Comparison of ENCODE assay signal across 8 mouse cellular contexts in genomic region chr2:180025135-180025860, GRCm38 (mm10). TPM values are rescaled to one million over a fixed set of nuclear protein-coding genes. Genes with fewer than 3 reads are reported as not detected.
A peak's percentile ranks its signal among the peaks of the same experiment; 100 is the strongest.
DNase-seq lines count a peak whose midpoint lies in the region; ATAC-seq and TF ChIP-seq lines count a peak whose summit lies in the region.

No protein-coding gene starts in this region.

- H3K79me2 ChIP-seq in C2C12 (ENCODE audit: control insufficient read depth, insufficient read depth), result peaks cover 54% of the 10 kb centered on the region

- DNase-seq in 3T3-L1 (ENCODE audit: low read depth, low spot score), result peak; percentile 43
- peak; percentile 54 for DNase-seq in gastrocnemius, postnatal 14 days
- DNase-seq in lung, postnatal 0 days (ENCODE audit: low spot score), result peak; percentile 51
- DNase-seq in right cerebral cortex, postnatal 14 days, result peak; percentile 50

- H3K36me3 ChIP-seq in C2C12 (ENCODE audit: control insufficient read depth, insufficient read depth), result peaks cover 29% of the 10 kb centered on the region
- peaks cover 29% of the 10 kb centered on the region for H3K36me3 ChIP-seq in kidney, embryonic 15.5 days
- peaks cover 14% of the 10 kb centered on the region; the same call in 1 of the 2 replicates for H3K36me3 ChIP-seq in lung, postnatal 0 days (ENCODE audit: insufficient read depth, low read length)

- peaks cover 18% of the 10 kb centered on the region for H3K27me3 ChIP-seq in C2C12 (ENCODE audit: control insufficient read depth, insufficient read depth, insufficient read length)
- H3K27me3 ChIP-seq in kidney, embryonic 15.5 days, result peaks cover 31% of the 10 kb centered on the region
- peaks cover 3% of the 10 kb centered on the region; the same call in 1 of the 2 replicates for H3K27me3 ChIP-seq in lung, postnatal 0 days (replicated peaks; ENCODE audit: insufficient read depth, low read length)

- H3K79me3 ChIP-seq in C2C12 (ENCODE audit: low read depth), result peaks cover 36% of the 10 kb centered on the region

- H3K27ac ChIP-seq in brown adipose tissue, adult 24 weeks (replicated peaks; ENCODE audit: low read depth, low read length), result peak overlapping the region; percentile 33; the same call in 1 of the 2 replicates
- H3K27ac ChIP-seq in kidney, embryonic 15.5 days, result peak overlapping the region; percentile 91
- peak overlapping the region; percentile 91 for H3K27ac ChIP-seq in lung, postnatal 0 days (ENCODE audit: low read length)

- H3K4me1 ChIP-seq in brown adipose tissue, adult 24 weeks (ENCODE audit: control insufficient read depth, insufficient read depth, insufficient read length, low read length), result peaks cover 6% of the 10 kb centered on the region
- peaks cover 34% of the 10 kb centered on the region for H3K4me1 ChIP-seq in kidney, embryonic 15.5 days
- peaks cover 24% of the 10 kb centered on the region; the same call in 1 of the 2 replicates for H3K4me1 ChIP-seq in lung, postnatal 0 days (ENCODE audit: insufficient read depth, low read depth, low read length)

- no peak for TF ChIP-seq CTCF in C2C12 (IDR thresholded peaks at IDR 0.05; ENCODE audit: control insufficient read depth, insufficient read depth, insufficient read length)
- TF ChIP-seq CTCF in lung, postnatal 0 days (IDR thresholded peaks at IDR 0.05), result no peak

- H3ac ChIP-seq in C2C12 (ENCODE audit: control insufficient read depth, insufficient read length, low read depth), result peak overlapping the region; percentile 78

- peak; percentile 15 for ATAC-seq in kidney, embryonic 15.5 days (replicated peaks; ENCODE audit: low FRiP score)
- peak; percentile 3 for ATAC-seq in lung, postnatal 0 days
- ATAC-seq in megakaryocyte progenitor cell, adult 5-6 weeks (replicated peaks; ENCODE audit: poor library complexity), result no peak; the same call in 1 of the 2 replicates

- H3K4me2 ChIP-seq in kidney, embryonic 15.5 days, result peak overlapping the region; percentile 96
- peak overlapping the region; percentile 99 for H3K4me2 ChIP-seq in lung, postnatal 0 days (replicated peaks; ENCODE audit: low read depth, low read length)

- peak overlapping the region; percentile 79 for H3K9ac ChIP-seq in kidney, embryonic 15.5 days
- H3K9ac ChIP-seq in lung, postnatal 0 days (replicated peaks; ENCODE audit: low read depth), result peak overlapping the region; percentile 81

- no peak for TF ChIP-seq EP300 in lung, postnatal 0 days (IDR thresholded peaks at IDR 0.05)

- intact Hi-C loops in gastrocnemius, postnatal 14 days (cut with DNase I; ENCODE audit: low total_unique reads), result no loop called here

- under 1% methylated on average over 81 of the region's 84 CpGs for WGBS in kidney, embryonic 15.5 days
- under 1% methylated on average over 67 of the region's 84 CpGs for WGBS in lung, postnatal 0 days

- H3K9me3 ChIP-seq in kidney, embryonic 15.5 days (replicated peaks), result no peaks in the 10 kb centered on the region
- no peaks in the 10 kb centered on the region for H3K9me3 ChIP-seq in lung, postnatal 0 days (ENCODE audit: low read length)

- H3K4me3 ChIP-seq in C2C12 (ENCODE audit: insufficient read depth, poor library complexity, severe bottlenecking), result peak overlapping the region; percentile 78
- peak overlapping the region; percentile 94 for H3K4me3 ChIP-seq in brown adipose tissue, adult 24 weeks (ENCODE audit: insufficient read depth, low read depth, low read length)
- peak overlapping the region; percentile 90 for H3K4me3 ChIP-seq in kidney, embryonic 15.5 days (replicated peaks)
- peak overlapping the region; percentile 93 for H3K4me3 ChIP-seq in lung, postnatal 0 days (ENCODE audit: low read depth, low read length)

TF ChIP-seq in C2C12, 6 proteins besides CTCF, POLR2A, EP300 and RAD21:
- TF ChIP-seq MAX (IDR thresholded peaks at IDR 0.05), result no peak
- TF ChIP-seq USF1 (IDR thresholded peaks at IDR 0.05; ENCODE audit: low read depth), result no peak
- TF ChIP-seq MYOD1 (IDR thresholded peaks at IDR 0.05; ENCODE audit: control insufficient read depth, insufficient read length, low read depth), result no peak
- no peak for TF ChIP-seq MYOG (IDR thresholded peaks at IDR 0.05; ENCODE audit: control insufficient read depth, extremely low read depth, insufficient read length)
- TF ChIP-seq FOSL1 (IDR thresholded peaks at IDR 0.05; ENCODE audit: insufficient read depth, low read length, poor library complexity, severe bottlenecking), result no peak
- no peak for TF ChIP-seq CEBPB (IDR thresholded peaks at IDR 0.05; ENCODE audit: low read depth)

RNA-seq across cellular contexts. Expression of gene Lsm14b, which starts 0.5 kb away (rescaled TPM):
- 35.2 TPM for polyA plus RNA-seq in C2C12 (2012; fragmentation: generic; extraction: Trizol)
- 19.9 and 25.8 TPM in 2 replicates for polyA plus RNA-seq in brown adipose tissue, adult 24 weeks (2012; ENCODE audit: insufficient read depth, insufficient read length, missing spikeins)
- 10 to 100 TPM; 43.7 to 45.0 TPM for total RNA-seq in gastrocnemius, postnatal 14 days (2021)
- 9.5 and 10.1 TPM in 2 replicates for polyA plus RNA-seq in kidney, embryonic 15.5 days (2015; fragmentation: Nextera tagmentation; extraction: Ambion mirVana)
- 6.5 and 7.0 TPM in 2 replicates for polyA plus RNA-seq in lung, postnatal 0 days (2015; fragmentation: Nextera tagmentation; extraction: Ambion mirVana)
- total RNA-seq in megakaryocyte progenitor cell, adult 5-6 weeks (2015), result 8.3 and 9.7 TPM in 2 replicates
- 23.5 and 23.9 TPM in 2 replicates for total RNA-seq in megakaryocyte progenitor cell, adult 5-6 weeks (2017)

RNA-seq across cellular contexts. Expression of gene Psma7, which starts 16.9 kb away (rescaled TPM):
- 559 TPM for polyA plus RNA-seq in C2C12 (2012; fragmentation: generic; extraction: Trizol)
- 177 and 196 TPM in 2 replicates for polyA plus RNA-seq in brown adipose tissue, adult 24 weeks (2012; ENCODE audit: insufficient read depth, insufficient read length, missing spikeins)
- total RNA-seq in gastrocnemius, postnatal 14 days (2021), result 100 to 1,000 TPM; 130 to 143 TPM
- 615 and 646 TPM in 2 replicates for polyA plus RNA-seq in kidney, embryonic 15.5 days (2015; fragmentation: Nextera tagmentation; extraction: Ambion mirVana)
- 334 and 385 TPM in 2 replicates for polyA plus RNA-seq in lung, postnatal 0 days (2015; fragmentation: Nextera tagmentation; extraction: Ambion mirVana)
- total RNA-seq in megakaryocyte progenitor cell, adult 5-6 weeks (2015), result 355 and 392 TPM in 2 replicates
- 426 and 445 TPM in 2 replicates for total RNA-seq in megakaryocyte progenitor cell, adult 5-6 weeks (2017)

RNA-seq across cellular contexts. Expression of gene Ss18l1, which starts 17.0 kb away (rescaled TPM):
- polyA plus RNA-seq in C2C12 (2012; fragmentation: generic; extraction: Trizol), result 0.96 TPM
- 1.2 and 1.5 TPM in 2 replicates for polyA plus RNA-seq in brown adipose tissue, adult 24 weeks (2012; ENCODE audit: insufficient read depth, insufficient read length, missing spikeins)
- total RNA-seq in gastrocnemius, postnatal 14 days (2021), result 1 to 10 TPM; 1.8 to 2.2 TPM
- polyA plus RNA-seq in kidney, embryonic 15.5 days (2015; fragmentation: Nextera tagmentation; extraction: Ambion mirVana), result 6.3 and 6.4 TPM in 2 replicates
- polyA plus RNA-seq in lung, postnatal 0 days (2015; fragmentation: Nextera tagmentation; extraction: Ambion mirVana), result 2.0 and 2.4 TPM in 2 replicates
- total RNA-seq in megakaryocyte progenitor cell, adult 5-6 weeks (2015), result 1.1 and 2.1 TPM in 2 replicates
- 2.5 and 2.6 TPM in 2 replicates for total RNA-seq in megakaryocyte progenitor cell, adult 5-6 weeks (2017)

RNA-seq across cellular contexts. Expression of gene Mtg2, which starts 45.1 kb away (rescaled TPM):
- polyA plus RNA-seq in C2C12 (2012; fragmentation: generic; extraction: Trizol), result 18.0 TPM
- polyA plus RNA-seq in brown adipose tissue, adult 24 weeks (2012; ENCODE audit: insufficient read depth, insufficient read length, missing spikeins), result 17.4 and 21.7 TPM in 2 replicates
- 10 to 100 TPM in 1 of 2 experiments, 1 to 10 TPM in 1; 9.5 to 10.9 TPM for total RNA-seq in gastrocnemius, postnatal 14 days (2021)
- 26.4 TPM in 2 replicates for polyA plus RNA-seq in kidney, embryonic 15.5 days (2015; fragmentation: Nextera tagmentation; extraction: Ambion mirVana)
- 18.7 and 18.9 TPM in 2 replicates for polyA plus RNA-seq in lung, postnatal 0 days (2015; fragmentation: Nextera tagmentation; extraction: Ambion mirVana)
- total RNA-seq in megakaryocyte progenitor cell, adult 5-6 weeks (2015), result 6.4 and 9.3 TPM in 2 replicates
- total RNA-seq in megakaryocyte progenitor cell, adult 5-6 weeks (2017), result 12.2 and 14.0 TPM in 2 replicates

RNA-seq across cellular contexts. Expression of gene Taf4, which starts 48.9 kb away (rescaled TPM):
- polyA plus RNA-seq in C2C12 (2012; fragmentation: generic; extraction: Trizol), result 6.9 TPM
- 7.1 and 8.0 TPM in 2 replicates for polyA plus RNA-seq in brown adipose tissue, adult 24 weeks (2012; ENCODE audit: insufficient read depth, insufficient read length, missing spikeins)
- total RNA-seq in gastrocnemius, postnatal 14 days (2021), result 1 to 10 TPM; 7.6 to 7.7 TPM
- 3.5 and 3.9 TPM in 2 replicates for polyA plus RNA-seq in kidney, embryonic 15.5 days (2015; fragmentation: Nextera tagmentation; extraction: Ambion mirVana)
- polyA plus RNA-seq in lung, postnatal 0 days (2015; fragmentation: Nextera tagmentation; extraction: Ambion mirVana), result 2.8 and 3.5 TPM in 2 replicates
- 21.7 and 24.4 TPM in 2 replicates for total RNA-seq in megakaryocyte progenitor cell, adult 5-6 weeks (2015)
- total RNA-seq in megakaryocyte progenitor cell, adult 5-6 weeks (2017), result 15.1 and 18.0 TPM in 2 replicates

Comparison
In these comparisons a context has a peak if more than half of its experiments do, and no peak if none do; other contexts are left out.
1. H3K27ac ChIP-seq: peak in every context shown above with its lines; median percentile 91 in kidney, embryonic 15.5 days; 91 in lung, postnatal 0 days; 33 in brown adipose tissue, adult 24 weeks.